Mouse (Mus musculus): ENCODE data around the gene Phf21b.
"Not testable (repeated sequence)": the region's sequence is repeated elsewhere in the genome, so short reads cannot be mapped to it uniquely, and the experiment has no call there.

The Phf21b gene

DNA sequence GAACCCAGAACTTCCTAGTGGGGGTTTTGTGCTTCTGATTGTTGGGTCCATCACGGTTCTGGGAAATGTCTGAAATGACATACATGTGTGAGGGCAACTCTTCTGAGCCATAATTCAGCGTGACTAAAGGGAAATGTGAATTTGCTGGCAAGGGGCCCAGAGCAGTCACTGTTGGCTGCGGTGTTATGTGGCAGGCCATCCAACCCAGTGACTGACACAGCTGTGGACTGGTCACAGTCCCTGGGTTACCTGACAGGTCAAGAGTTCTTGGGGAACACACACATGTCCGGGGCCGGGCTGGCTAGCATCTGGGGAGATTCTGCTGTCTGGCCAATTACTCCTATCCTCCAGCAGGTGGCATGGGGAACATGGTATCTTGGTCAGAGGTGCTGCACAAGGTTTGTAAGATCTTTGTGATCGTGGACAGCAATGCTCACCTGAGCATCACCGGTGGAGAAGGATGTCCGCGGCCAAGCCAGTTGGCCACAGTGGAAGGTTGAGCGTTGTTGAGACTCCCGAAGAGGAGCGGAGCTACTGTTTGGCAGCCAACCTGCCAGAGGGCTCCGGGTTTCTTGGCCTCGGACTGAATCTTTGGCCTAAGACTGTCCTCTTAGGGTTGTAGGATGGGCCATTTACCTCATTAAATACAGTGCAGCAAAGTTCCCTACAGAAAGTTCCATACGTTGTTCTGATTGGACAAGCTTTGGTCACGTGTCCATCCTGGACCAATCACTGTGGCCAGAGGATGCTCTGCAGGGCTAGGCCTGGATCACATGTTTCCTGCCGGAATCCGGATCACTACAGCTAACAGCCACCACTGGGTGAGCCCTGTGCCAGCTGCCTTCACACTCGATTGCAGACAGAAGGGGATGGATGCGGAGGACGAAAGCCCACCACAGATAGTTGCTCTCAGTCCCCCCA lies 83.4 kb downstream of the Phf21b start:
- peak; percentile 40 to 58 for DNase-seq

DNA sequence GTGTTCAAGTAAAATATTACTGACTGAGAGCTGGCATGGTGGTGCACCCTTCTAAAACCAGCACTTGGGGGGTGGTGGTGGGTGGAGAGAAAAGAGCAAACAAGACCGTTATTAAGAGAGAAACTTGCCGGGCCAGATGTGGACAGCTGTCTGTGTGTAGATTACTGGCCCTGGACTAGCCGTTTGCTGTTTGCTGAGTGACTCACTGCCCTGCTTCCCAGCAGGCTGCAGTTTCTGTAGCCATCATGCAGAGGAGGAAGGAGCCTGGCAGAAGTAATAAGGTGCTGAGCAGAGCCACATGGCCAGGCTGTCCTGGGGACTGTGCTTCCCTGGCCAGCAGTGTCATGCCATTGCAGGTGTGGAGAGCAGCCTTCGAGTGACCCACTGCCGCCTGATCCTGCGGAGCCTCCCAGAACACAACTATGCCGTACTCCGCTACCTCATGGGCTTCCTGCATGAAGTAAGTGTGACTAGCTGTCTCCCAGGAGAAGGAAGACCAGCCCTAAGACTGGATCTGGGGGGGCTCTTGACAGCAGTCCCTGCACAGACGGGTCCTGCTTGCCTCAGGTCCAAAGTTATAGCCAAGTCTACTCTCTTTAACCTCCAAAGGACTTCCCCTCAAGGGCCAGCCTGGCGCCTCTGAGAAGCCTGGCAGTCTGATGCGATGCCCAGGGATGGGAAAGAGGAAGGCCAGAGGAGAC lies 86.1 kb downstream of the Phf21b start:
- no peak for DNase-seq

DNA sequence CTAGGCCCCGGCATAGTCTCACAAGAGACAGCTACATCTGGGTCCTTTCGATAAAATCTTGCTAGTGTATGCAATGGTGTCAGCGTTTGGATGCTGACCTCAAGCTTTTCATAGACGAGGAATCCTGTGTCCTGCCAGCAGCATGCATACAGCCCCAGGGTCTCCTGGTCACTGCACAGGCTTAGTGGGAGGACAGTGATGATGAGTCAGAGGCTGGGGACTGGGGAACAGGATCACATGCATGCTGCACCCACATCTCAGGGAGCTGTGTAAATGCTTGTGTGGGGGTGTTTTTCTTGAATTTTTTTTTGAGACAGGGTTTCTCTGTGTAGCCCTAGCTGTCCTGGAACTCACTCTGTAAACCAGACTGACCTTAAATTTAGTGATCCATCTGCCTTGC lies 87.3 kb downstream of the Phf21b start:
- DNase-seq: not testable (repeated sequence)

DNA sequence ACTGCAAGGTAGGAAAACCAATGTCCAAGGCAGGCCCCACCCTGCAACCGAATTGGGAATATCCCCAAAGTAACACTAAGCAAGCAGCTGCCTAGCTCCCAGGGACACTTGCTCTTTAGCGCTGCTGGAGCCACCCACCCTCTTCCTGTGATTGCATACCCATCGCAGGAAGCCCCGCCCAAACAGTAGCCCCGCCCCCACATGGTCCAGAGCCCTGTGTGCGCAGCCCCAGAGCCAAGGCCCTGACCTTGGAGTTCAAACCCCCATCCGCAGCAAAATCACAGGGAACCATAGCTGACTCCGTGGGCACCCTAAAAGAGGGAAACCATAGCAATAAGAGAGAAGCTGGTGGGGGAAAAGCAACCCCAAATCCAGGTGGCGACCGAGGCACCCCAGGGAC lies 89.2 kb downstream of the Phf21b start:
- DNase-seq: no peak

DNA sequence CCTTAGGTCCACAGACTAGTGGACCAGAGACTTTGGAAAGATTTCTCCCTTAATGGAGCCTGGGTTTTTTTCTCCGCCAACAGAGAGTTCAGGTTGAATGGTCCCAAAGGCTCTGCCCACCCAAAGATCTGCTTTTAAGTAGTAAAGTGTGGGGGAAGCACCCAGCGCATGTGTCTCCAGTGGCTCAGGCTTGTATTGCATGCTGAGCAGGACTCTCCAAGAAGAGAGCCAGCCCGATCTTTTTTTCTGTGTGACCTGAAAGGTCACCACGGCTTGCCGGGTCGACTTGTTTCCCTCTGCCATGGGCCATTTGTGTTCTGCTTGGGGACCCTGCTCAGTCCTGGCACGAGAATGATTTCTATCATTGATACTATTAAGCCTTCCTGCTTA lies 92.4 kb downstream of the Phf21b start:
- no peak for DNase-seq

DNA sequence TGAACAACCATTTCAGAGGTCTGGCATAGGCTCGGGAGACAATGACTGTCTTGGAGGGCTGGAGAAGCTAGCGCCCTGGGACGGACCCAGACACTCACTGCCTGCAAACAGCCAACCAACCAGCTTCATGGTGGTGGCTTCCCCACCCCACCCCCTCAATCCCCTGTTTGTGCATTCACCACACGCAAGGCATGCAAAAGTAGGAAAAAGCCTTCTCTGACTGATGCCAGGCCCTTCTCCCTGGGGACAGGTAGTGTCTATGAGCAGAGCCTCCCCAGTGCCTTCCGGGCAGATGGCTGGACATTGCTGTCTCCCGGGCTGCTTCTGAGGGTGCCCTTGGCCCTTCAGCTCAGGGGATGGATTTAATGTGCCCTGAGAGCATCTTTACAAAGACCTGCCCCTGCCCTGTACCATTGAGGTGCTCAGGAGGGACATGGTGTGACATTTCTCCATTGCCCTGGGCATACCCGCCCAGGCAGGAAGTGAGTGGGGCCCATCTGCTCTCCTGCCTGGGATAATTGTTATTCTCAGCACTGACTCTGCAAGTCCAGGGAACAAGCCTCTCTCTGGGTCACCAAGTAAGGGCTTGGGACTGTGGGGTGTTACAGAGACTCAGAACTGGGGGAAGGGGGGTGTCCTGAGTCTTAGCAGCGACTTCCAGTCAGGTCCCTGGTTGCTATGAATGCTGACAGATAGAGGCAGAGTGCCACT lies 93.0 kb downstream of the Phf21b start:
- peak; percentile 14 to 33 for DNase-seq

DNA sequence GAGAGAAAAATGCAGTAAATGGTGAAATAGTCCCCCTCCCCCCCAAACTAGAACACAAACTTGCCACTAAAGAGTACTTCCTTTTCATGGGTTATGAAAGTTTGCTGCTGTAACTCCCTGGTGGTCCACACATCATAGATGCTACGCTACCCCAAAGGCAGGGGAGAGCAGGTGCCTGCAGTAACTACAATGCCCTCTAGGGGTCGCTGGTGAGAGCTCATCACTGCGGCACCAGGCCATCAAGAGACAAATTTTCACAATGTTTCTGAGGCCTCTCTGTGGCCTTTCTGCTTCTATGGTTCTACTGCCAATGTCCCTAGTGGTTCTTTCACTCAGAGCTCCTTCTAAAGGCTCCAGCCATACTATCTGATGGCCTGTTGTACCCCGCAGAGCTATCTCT lies 97.4 kb downstream of the Phf21b start:
- peak; percentile 64 to 81 for DNase-seq

DNA sequence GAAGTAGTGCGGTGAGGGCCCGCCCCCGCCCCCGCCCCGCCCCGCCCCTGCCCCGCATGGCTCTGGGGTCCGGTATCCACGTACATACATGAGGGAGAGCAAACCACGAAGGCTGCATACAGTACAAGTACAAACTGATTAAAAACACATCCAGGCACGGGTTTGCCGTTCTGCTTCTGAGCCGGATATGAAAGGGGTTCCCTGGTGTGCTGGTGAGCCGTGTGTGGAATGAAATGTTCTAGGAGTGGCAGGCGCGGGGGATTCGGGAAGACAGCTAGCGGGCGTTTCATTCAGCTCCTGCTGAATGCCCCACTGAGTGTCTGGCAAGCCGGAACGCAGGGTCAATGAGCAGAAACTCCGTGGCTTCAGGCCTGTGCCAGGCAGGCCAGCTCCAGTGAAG lies 99.4 kb downstream of the Phf21b start:
- DNase-seq: peak; percentile 61

DNA sequence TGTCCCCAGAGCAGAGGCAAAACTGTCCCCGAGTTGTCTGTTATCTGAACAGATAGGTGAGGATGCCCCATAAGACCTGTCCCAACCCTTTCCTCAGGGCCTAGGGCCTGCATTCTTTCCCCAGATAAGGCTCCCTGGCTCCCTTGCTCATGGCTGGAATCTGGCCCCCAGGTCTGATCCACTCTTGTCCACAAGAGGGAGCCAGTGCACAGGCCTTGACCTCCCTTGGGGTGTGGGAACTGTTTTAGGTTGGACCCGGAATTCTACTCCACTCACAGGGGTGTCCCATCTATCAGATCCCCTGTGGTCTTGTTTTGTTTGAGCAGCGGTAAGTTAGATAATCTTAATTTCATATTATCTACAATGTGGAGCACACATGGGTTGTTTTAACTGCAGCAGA lies 100.9 kb downstream of the Phf21b start:
- peak; percentile 90 for DNase-seq

DNA sequence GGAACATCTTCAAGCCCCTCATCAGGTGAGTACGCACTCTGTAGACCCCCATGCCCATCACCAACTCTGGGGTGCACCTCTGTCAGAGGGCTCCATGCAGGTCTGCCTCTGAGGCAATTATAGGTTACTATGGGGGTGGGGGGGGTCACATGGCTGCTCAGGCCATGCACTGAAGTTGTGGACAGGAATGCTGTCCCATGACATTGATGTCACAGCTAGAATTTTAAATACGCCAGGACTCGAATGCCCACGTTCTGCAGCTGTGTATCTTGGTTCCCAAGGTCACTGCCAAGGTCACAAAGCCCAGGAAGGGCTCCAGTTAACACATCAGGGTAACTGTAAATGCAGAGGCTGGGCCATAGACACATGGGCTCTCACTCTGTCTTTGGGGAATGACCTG lies 110.0 kb downstream of the Phf21b start:
- DNase-seq: no peak

DNA sequence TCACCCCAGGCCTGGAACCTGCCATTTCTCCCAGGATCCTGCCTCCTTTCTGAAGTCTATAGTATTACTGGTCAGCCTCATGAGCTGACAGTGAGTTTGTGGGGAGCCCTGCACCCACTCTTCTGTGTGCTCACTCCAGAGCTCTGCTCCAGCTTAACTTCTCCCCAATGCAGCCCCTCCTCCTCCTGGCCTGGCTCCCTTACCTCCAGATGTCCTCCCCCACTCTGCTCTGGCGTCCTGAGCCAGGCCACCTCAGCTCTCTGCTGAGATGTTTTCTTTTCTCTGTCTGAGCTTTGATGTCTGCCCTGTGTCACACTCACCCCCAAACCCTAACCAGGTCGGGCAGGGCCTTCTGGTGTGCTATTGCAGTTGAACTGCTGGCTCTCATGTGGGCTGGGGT lies 111.5 kb downstream of the Phf21b start:
- DNase-seq: no peak

DNA sequence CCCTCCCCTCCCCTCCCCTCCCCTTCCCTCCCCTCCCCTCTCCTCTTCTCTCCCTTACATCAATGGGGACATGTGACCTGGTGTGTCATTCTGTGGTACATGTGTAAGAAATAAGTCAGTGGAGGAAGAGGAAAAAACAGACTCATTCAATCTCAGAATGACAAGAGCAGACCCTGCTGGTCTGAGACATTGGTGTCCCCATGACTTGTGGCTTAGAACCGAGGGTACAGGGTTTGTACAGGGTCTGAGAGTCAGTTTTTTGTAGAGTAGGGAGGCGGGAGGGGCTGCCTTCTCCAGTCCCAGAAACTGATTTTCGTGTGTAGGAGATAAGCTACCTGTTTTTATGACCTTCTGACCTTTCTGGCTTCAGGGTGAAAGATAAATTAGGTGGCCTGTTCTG lies 112.5 kb downstream of the Phf21b start:
- no peak for DNase-seq

DNA sequence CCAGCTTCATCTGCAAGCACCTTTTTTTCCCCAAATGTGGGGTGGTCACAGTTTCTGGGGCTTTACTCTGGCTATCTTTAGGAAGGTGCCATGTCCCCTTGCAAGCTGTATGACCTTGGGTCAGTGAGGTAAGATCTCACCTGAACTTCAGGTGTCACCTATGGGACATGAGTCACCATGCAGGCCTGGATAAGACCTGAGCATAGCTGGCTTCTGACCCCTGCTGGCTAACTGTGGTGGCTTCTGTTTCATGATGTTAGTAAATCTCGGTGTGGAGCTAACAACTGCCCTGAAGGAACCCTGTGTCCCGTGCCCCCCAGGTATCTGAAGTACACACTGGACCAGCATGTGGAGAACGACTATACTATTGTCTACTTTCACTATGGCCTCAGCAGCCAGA lies 114.3 kb downstream of the Phf21b start:
- DNase-seq: no peak

DNA sequence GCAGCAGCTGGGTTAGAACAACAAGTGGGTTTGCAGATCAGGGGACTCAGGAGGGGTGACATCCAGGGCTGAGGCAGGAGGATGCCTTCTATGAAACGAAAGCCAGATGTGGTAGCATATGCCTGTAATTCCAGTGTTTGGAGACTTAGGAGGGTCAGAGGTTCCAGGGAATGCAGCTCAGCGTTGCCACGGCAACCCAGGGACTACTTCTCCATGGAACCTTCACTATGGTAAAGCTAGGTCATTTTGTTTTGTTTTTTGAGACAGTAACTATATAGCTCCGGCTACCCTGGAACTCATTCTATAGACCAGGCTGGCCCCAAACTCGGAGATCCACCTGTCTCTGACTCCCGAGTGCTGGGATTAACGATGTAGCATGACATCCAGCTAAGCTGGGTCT lies 117.6 kb downstream of the Phf21b start:
- no peak for DNase-seq

DNA sequence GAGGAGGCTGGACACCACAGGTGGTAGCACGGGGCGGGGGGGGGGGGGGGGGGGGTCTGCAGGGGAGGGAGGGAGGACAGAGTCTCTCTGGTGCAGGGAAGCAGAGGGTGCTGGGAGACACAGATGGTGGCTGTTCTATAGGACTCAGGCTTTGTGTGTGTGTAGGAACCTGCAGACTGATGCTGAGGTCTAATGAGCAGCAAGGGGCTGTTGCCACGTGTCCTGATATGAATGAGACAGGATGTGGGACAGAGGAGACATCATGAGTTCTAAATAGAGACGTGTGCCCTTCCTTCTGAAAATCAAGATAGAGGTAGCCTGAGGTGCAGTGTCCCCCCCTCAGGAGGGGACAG lies 118.9 kb downstream of the Phf21b start:
- DNase-seq: no peak

DNA sequence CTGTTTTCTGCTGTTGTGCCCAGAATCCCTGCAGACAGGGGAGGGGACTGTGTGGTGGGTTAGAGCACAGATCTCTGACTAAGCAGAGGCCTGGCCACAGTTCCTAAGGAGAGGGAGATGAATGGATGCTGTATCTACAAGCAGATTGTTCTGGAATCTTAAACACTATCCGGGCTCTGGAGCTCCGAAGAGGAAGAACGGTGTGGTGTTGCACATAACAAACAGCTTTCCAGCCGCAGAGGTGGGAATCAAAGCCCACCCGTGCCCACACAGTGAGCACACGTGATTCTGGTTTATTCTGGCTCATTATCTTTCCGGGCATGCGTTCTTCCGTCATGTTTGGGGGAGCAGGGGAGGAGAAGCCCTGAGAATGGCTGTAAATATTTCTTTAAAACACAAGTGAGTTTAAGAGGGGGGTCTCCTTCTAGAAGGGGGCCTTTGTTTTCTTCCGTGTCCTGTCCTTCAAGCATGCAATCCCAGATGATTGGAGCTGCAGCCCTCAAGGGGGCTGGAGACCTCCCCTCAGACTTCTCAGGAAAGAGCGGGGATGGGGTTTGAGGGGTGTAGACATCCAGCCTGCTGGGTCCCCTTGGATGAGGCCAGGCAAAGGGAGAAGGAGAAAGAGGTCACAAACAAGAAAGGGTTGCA lies 119.4 kb downstream of the Phf21b start:
- no peak for DNase-seq
